Mouse (Mus musculus): ENCODE results near the gene Sumo1.

DNA sequence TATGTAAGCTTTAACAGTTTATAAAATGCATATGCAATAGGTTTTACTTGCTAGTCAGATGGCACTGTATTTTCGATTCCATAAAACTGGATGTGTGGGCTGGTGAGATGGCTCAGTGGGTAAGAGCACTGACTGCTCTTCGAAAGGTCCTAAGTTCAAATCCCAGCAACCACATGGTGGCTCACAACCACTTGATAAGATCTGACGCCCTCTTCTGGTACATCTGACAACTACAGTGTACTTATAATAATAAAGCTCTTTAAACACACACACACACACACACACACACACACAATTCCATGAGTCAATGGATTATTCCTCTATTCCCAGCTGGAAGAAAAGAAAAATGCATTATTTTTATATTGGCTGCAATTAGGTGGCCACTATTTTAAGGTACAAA, 32.3 kb downstream of the Sumo1 start:
- TF ChIP-seq CTCF (IDR thresholded peaks at IDR 0.05; ENCODE audit: borderline replicate concordance, insufficient read depth, low read depth, low read length) (no peak), POLR2A (IDR thresholded peaks at IDR 0.05; ENCODE audit: borderline replicate concordance, insufficient read depth, low read length) (no peak)
